8 mouse cellular contexts compared by ENCODE assay signal in genomic region chr2:165914298-165914697, GRCm38 (mm10). TPM values are rescaled to one million over a fixed set of nuclear protein-coding genes. Genes with fewer than 3 reads are reported as not detected.
A peak's percentile ranks its signal among the peaks of the same experiment; 100 is the strongest.
DNase-seq lines count a peak whose midpoint lies in the region; ATAC-seq and TF ChIP-seq lines count a peak whose summit lies in the region.

No protein-coding gene starts in this region.

- H3K27me3 ChIP-seq in MEL (ENCODE audit: control insufficient read depth in 1 of 2, insufficient read depth in 2 of 2, low read length in 2 of 2), result no peaks in the 10 kb centered on the region
- H3K27me3 ChIP-seq in hindbrain, embryonic 10.5 days (ENCODE audit: insufficient read depth, poor library complexity, severe bottlenecking), result no peaks in the 10 kb centered on the region
- H3K27me3 ChIP-seq in lung, embryonic 16.5 days (ENCODE audit: control insufficient read depth, insufficient read depth, low read depth, low read length), result no peaks in the 10 kb centered on the region

- H3K9me3 ChIP-seq in MEL (replicated peaks; ENCODE audit: insufficient read depth, low read length), result no peaks in the 10 kb centered on the region
- H3K9me3 ChIP-seq in hindbrain, embryonic 10.5 days, result no peaks in the 10 kb centered on the region
- H3K9me3 ChIP-seq in lung, embryonic 16.5 days (ENCODE audit: control insufficient read depth, low read length), result no peaks in the 10 kb centered on the region

- H3K9ac ChIP-seq in MEL (ENCODE audit: control insufficient read depth, low read depth, low read length, poor library complexity, severe bottlenecking), result no peak overlapping the region
- H3K9ac ChIP-seq in lung, embryonic 16.5 days (ENCODE audit: low read length), result no peak overlapping the region

- peak; percentile 92 for ATAC-seq in frontal cortex, adult (ENCODE audit: low TSS enrichment)
- peak; percentile 78 for ATAC-seq in lung, embryonic 16.5 days (ENCODE audit: low read depth)

- no peak overlapping the region for H3K4me2 ChIP-seq in lung, embryonic 16.5 days (ENCODE audit: low read depth, low read length)

- H3K4me1 ChIP-seq in MEL (ENCODE audit: control insufficient read depth in 1 of 2, insufficient read depth in 2 of 2, low read length in 2 of 2), result peaks cover 3% of the 10 kb centered on the region in 2 experiments; a peak in 1 of 4 replicates
- peaks cover 10% of the 10 kb centered on the region; the same call in 1 of the 2 replicates for H3K4me1 ChIP-seq in hindbrain, embryonic 10.5 days (replicated peaks)
- peaks cover 4% of the 10 kb centered on the region; the same call in 1 of the 2 replicates for H3K4me1 ChIP-seq in lung, embryonic 16.5 days (replicated peaks; ENCODE audit: control insufficient read depth, insufficient read depth, low read length)

- peak; percentile 100 for TF ChIP-seq RAD21 in MEL (IDR thresholded peaks at IDR 0.05; ENCODE audit: low read depth, low read length)

- H3K36me3 ChIP-seq in MEL (ENCODE audit: control insufficient read depth in 1 of 2, insufficient read depth in 2 of 2, low read length in 2 of 2), result peaks cover 0 to 2% of the 10 kb centered on the region in 2 experiments; a peak in 1 of 4 replicates
- no peaks in the 10 kb centered on the region for H3K36me3 ChIP-seq in hindbrain, embryonic 10.5 days
- no peaks in the 10 kb centered on the region for H3K36me3 ChIP-seq in lung, embryonic 16.5 days (ENCODE audit: control insufficient read depth, insufficient read depth, low read length)

- TF ChIP-seq EP300 in MEL (IDR thresholded peaks at IDR 0.05; ENCODE audit: low read depth in 1 of 2, low read length in 2 of 2), result 0 out of 4 replicates have a peak, but pooled peaks of 1 of the 2 experiments have one; percentile 38

- H3K4me3 ChIP-seq in MEL (ENCODE audit: control insufficient read depth in 1 of 2, insufficient read depth in 1 of 2, low read depth in 2 of 2, low read length in 2 of 2), result no peak overlapping the region
- H3K4me3 ChIP-seq in hindbrain, embryonic 10.5 days, result no peak overlapping the region
- no peak overlapping the region for H3K4me3 ChIP-seq in lung, embryonic 16.5 days (ENCODE audit: low read length)

- TF ChIP-seq POLR2A in MEL (IDR thresholded peaks at IDR 0.05; ENCODE audit: control insufficient read depth in 1 of 2, insufficient read depth in 1 of 2, low read depth in 1 of 2, low read length in 2 of 2, poor library complexity in 1 of 2), result no peak

- 26% methylated on average over 11 of the region's 11 CpGs for WGBS in hindbrain, embryonic 10.5 days
- 15% methylated on average over 11 of the region's 11 CpGs for WGBS in lung, embryonic 16.5 days

- H3K27ac ChIP-seq in MEL (ENCODE audit: control insufficient read depth, low read depth, low read length), result no peak overlapping the region
- H3K27ac ChIP-seq in hindbrain, embryonic 10.5 days, result peak overlapping the region; percentile 70; the same call in 1 of the 2 replicates
- H3K27ac ChIP-seq in lung, embryonic 16.5 days (ENCODE audit: low read length), result no peak overlapping the region

- peak; percentile 88 for DNase-seq in MEL (ENCODE audit: low read depth, low spot score)
- DNase-seq in cerebellum, adult 8-10 months, result peak; percentile 94
- peak; percentile 91 for DNase-seq in hindbrain, embryonic 10.5 days (ENCODE audit: low spot score)
- peak; percentile 87 for DNase-seq in layer of hippocampus, adult 9-11 months
- peak; percentile 95 for DNase-seq in ovary, postnatal 14 days (ENCODE audit: low spot score)
- DNase-seq in thymus, postnatal 10 days (ENCODE audit: low spot score in 2 of 2), result peak; percentile 70 to 89

- TF ChIP-seq CTCF in MEL (IDR thresholded peaks at IDR 0.05 in 2 of 3, conservative IDR thresholded peaks at IDR 0.05 in 1 of 3; ENCODE audit: control insufficient read depth in 1 of 3, insufficient read depth in 1 of 3, low read depth in 2 of 3, low read length in 3 of 3, poor library complexity in 1 of 3, severe bottlenecking in 1 of 3), result peak; percentile 92 to 100 (median 99)

- H3K79me2 ChIP-seq in MEL (ENCODE audit: control insufficient read depth, insufficient read depth, low read length, poor library complexity), result no peaks in the 10 kb centered on the region

TF ChIP-seq in MEL, 35 proteins besides CTCF, POLR2A, EP300 and RAD21:
- TF ChIP-seq CHD2 (IDR thresholded peaks at IDR 0.05; ENCODE audit: low read length) (no peak), ELF1 (IDR thresholded peaks at IDR 0.05; ENCODE audit: low read depth, low read length) (0 out of 2 replicates have a peak, but pooled peaks have one; percentile 47), TBP (IDR thresholded peaks at IDR 0.05; ENCODE audit: low read depth, low read length) (no peak), SIN3A (IDR thresholded peaks at IDR 0.05; ENCODE audit: low read length) (peak; percentile 45), ZNF384 (IDR thresholded peaks at IDR 0.05; ENCODE audit: low read depth, low read length) (peak; percentile 44; the same call in 1 of the 2 replicates), MYB (IDR thresholded peaks at IDR 0.05; ENCODE audit: low read depth, low read length) (no peak), MYC (IDR thresholded peaks at IDR 0.05; ENCODE audit: low read depth, low read length) (0 out of 2 replicates have a peak, but pooled peaks have one; percentile 36), SMC3 (IDR thresholded peaks at IDR 0.05; ENCODE audit: low read depth, low read length) (peak; percentile 100), POLR2AphosphoS5 (IDR thresholded peaks at IDR 0.05; ENCODE audit: borderline replicate concordance, low read depth, low read length) (no peak), MAZ (IDR thresholded peaks at IDR 0.05; ENCODE audit: low read depth, low read length) (0 out of 2 replicates have a peak, but pooled peaks have one; percentile 39), BHLHE40 (IDR thresholded peaks at IDR 0.05; ENCODE audit: borderline replicate concordance, low read depth, low read length) (0 out of 2 replicates have a peak, but pooled peaks have one; percentile 11), ZC3H11A (IDR thresholded peaks at IDR 0.05; ENCODE audit: low read depth, low read length) (peak; percentile 99), USF1 (IDR thresholded peaks at IDR 0.05; ENCODE audit: low read depth, low read length) (no peak), MEF2A (IDR thresholded peaks at IDR 0.05; ENCODE audit: extremely low read depth, insufficient replicate concordance, low read depth, low read length, poor library complexity, severe bottlenecking) (no peak), NRF1 (IDR thresholded peaks at IDR 0.05; ENCODE audit: insufficient read depth, low read depth, low read length, poor library complexity, severe bottlenecking) (no peak; the same call in 1 of the 2 replicates), ZKSCAN1 (IDR thresholded peaks at IDR 0.05; ENCODE audit: low read depth, low read length) (no peak), TCF12 (IDR thresholded peaks at IDR 0.05; ENCODE audit: low read depth, low read length) (0 out of 2 replicates have a peak, but pooled peaks have one; percentile 21), ETS1 (IDR thresholded peaks at IDR 0.05; ENCODE audit: low read depth, low read length) (no peak), KAT2A (conservative IDR thresholded peaks at IDR 0.05; ENCODE audit: low read depth, low read length) (no peak), HCFC1 (IDR thresholded peaks at IDR 0.05; ENCODE audit: low read depth, low read length) (0 out of 2 replicates have a peak, but pooled peaks have one; percentile 31), RCOR1 (IDR thresholded peaks at IDR 0.05; ENCODE audit: low read depth, low read length) (no peak)

RNA-seq across cellular contexts. Expression of gene Zmynd8, which starts 15.5 kb away (rescaled TPM):
- 30.3 and 37.3 TPM in 2 replicates for total RNA-seq in MEL (2012; rRNA removed)
- 10 to 100 TPM; 41.6 to 89.2 TPM for polyA plus RNA-seq in MEL (2012; ENCODE audit: insufficient read depth in 1 of 2, insufficient read length in 2 of 2, low read depth in 1 of 2, low replicate concordance in 2 of 2, missing spikeins in 1 of 2)
- polyA plus RNA-seq in hindbrain, embryonic 10.5 days (2016; fragmentation: Nextera tagmentation; extraction: Ambion mirVana), result 60.0 and 65.2 TPM in 2 replicates
- polyA plus RNA-seq in lung, embryonic 16.5 days (2015; fragmentation: Nextera tagmentation; extraction: Ambion mirVana), result 40.6 and 48.7 TPM in 2 replicates
